14 mouse cellular contexts compared by ENCODE assay signal in the genomic region with DNA sequence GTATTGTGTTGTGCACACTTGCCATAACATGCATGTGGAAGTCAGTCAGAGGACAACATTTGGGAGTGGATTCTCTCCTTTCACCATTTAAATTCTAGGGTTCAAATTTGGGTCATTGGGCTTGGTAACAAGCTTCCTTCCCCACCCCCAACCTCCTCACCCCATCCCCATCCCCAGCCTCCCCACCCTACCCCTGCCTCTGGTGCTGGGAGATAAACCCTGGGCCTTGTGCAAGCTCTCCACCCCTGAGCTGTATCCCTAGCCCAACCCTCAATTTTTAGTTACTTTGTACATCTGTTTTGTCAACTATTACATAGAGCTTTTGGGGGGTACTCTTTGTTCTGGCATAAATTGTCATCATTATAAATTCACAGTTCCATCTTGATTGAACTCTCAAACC. TPM values are rescaled to one million over a fixed set of nuclear protein-coding genes. Genes with fewer than 3 reads are reported as not detected.
DNase-seq lines count a peak whose midpoint lies in the region; ATAC-seq and TF ChIP-seq lines count a peak whose summit lies in the region.
"Had no signal": no experiment of that assay in that cellular context is flagged by ENCODE, and none has a peak within 500 bp of the region (broad histone marks: within the 10 kb centered on the region; RNA-seq: fewer than 3 reads in every experiment).

No protein-coding gene starts in this region.

- H3K9me3 ChIP-seq in heart, embryonic 13.5 days, result no peaks in the 10 kb centered on the region
- H3K9me3 ChIP-seq in MEL (replicated peaks; ENCODE audit: insufficient read depth, low read length), result no peaks in the 10 kb centered on the region
- no peaks in the 10 kb centered on the region for H3K9me3 ChIP-seq in stomach, embryonic 14.5 days (ENCODE audit: control insufficient read depth, low read depth, low read length)

- no peaks in the 10 kb centered on the region; the same call in 1 of the 2 replicates for H3K4me1 ChIP-seq in heart, embryonic 13.5 days
- H3K4me1 ChIP-seq in MEL (ENCODE audit: control insufficient read depth in 1 of 2, insufficient read depth in 2 of 2, low read length in 2 of 2), result peaks cover 0 to 6% of the 10 kb centered on the region in 2 experiments; a peak in 2 of 4 replicates
- no peaks in the 10 kb centered on the region for H3K4me1 ChIP-seq in stomach, embryonic 14.5 days (ENCODE audit: control insufficient read depth, insufficient read depth, low read length)

- H3K79me2 ChIP-seq in MEL (ENCODE audit: control insufficient read depth, insufficient read depth, low read length, poor library complexity), result no peaks in the 10 kb centered on the region

- no peak for TF ChIP-seq CTCF in MEL (IDR thresholded peaks at IDR 0.05 in 2 of 3, conservative IDR thresholded peaks at IDR 0.05 in 1 of 3; ENCODE audit: control insufficient read depth in 1 of 3, insufficient read depth in 1 of 3, low read depth in 2 of 3, low read length in 3 of 3, poor library complexity in 1 of 3, severe bottlenecking in 1 of 3)

- H3K4me3 ChIP-seq in heart, embryonic 13.5 days, result no peak overlapping the region
- no peak overlapping the region for H3K4me3 ChIP-seq in MEL (ENCODE audit: control insufficient read depth in 1 of 2, insufficient read depth in 1 of 2, low read depth in 2 of 2, low read length in 2 of 2)
- H3K4me3 ChIP-seq in stomach, embryonic 14.5 days (ENCODE audit: low read depth, low read length), result no peak overlapping the region
- H3K4me3 ChIP-seq: myocyte had no signal

- H3K36me3 ChIP-seq in heart, embryonic 13.5 days, result peaks cover 32% of the 10 kb centered on the region
- H3K36me3 ChIP-seq in MEL (ENCODE audit: control insufficient read depth in 1 of 2, insufficient read depth in 2 of 2, low read length in 2 of 2), result peaks cover 10 to 14% of the 10 kb centered on the region in 2 experiments
- no peaks in the 10 kb centered on the region for H3K36me3 ChIP-seq in stomach, embryonic 14.5 days (ENCODE audit: control insufficient read depth, insufficient read depth, low read length)

- 0 out of 4 replicates have a peak, but pooled peaks of 1 of the 2 experiments have one; percentile 27 for TF ChIP-seq EP300 in MEL (IDR thresholded peaks at IDR 0.05; ENCODE audit: low read depth in 1 of 2, low read length in 2 of 2)

- TF ChIP-seq RAD21 in MEL (IDR thresholded peaks at IDR 0.05; ENCODE audit: low read depth, low read length), result no peak

- no peak for ATAC-seq in heart, embryonic 13.5 days (ENCODE audit: extremely low read depth, insufficient number of reproducible peaks, low FRiP score, low TSS enrichment)
- ATAC-seq in erythroid progenitor cell, adult 5-6 weeks (replicated peaks; ENCODE audit: low FRiP score, poor library complexity, severe bottlenecking), result peak; percentile 90
- peak; percentile 69; the same call in 1 of the 2 replicates for ATAC-seq in stomach, embryonic 14.5 days (ENCODE audit: insufficient number of reproducible peaks, insufficient read depth, low FRiP score, low read depth)
- ATAC-seq: hindbrain, embryonic 16.5 days had no signal

- H3K9ac ChIP-seq in heart, embryonic 13.5 days, result no peak overlapping the region
- no peak overlapping the region for H3K9ac ChIP-seq in MEL (ENCODE audit: control insufficient read depth, low read depth, low read length, poor library complexity, severe bottlenecking)
- no peak overlapping the region for H3K9ac ChIP-seq in stomach, embryonic 14.5 days (replicated peaks; ENCODE audit: low read depth, low read length)

- DNase-seq in heart, adult 8-10 months (ENCODE audit: low spot score), result no peak
- peak; percentile 48 for DNase-seq in MEL (ENCODE audit: low read depth, low spot score)
- DNase-seq in urinary bladder, adult 18-20 months (ENCODE audit: low spot score in 2 of 2), result no peak
- no peak for DNase-seq in cerebellum, adult 9-10 months
- no peak for DNase-seq in ovary, postnatal 10 days (ENCODE audit: low spot score)
- DNase-seq: adrenal gland, postnatal 36 days; cerebellum, adult 2 months; heart, adult 11 months; right cerebral cortex, postnatal 4 days had no signal

- H3K27me3 ChIP-seq in heart, embryonic 13.5 days (replicated peaks), result no peaks in the 10 kb centered on the region
- H3K27me3 ChIP-seq in MEL (ENCODE audit: control insufficient read depth in 1 of 2, insufficient read depth in 2 of 2, low read length in 2 of 2), result no peaks in the 10 kb centered on the region
- H3K27me3 ChIP-seq in stomach, embryonic 14.5 days (ENCODE audit: control insufficient read depth, insufficient read depth, low read length), result no peaks in the 10 kb centered on the region

- H3K27ac ChIP-seq in heart, embryonic 13.5 days (replicated peaks), result 0 out of 2 replicates have a peak overlapping the region, but pooled peaks have one; percentile 9
- no peak overlapping the region for H3K27ac ChIP-seq in MEL (ENCODE audit: control insufficient read depth, low read depth, low read length)
- H3K27ac ChIP-seq in stomach, embryonic 14.5 days (ENCODE audit: low read length), result no peak overlapping the region

- no peak for TF ChIP-seq POLR2A in MEL (IDR thresholded peaks at IDR 0.05; ENCODE audit: control insufficient read depth in 1 of 2, insufficient read depth in 1 of 2, low read depth in 1 of 2, low read length in 2 of 2, poor library complexity in 1 of 2)

- H3K4me2 ChIP-seq in heart, embryonic 13.5 days, result no peak overlapping the region
- no peak overlapping the region for H3K4me2 ChIP-seq in stomach, embryonic 14.5 days (replicated peaks; ENCODE audit: low read depth, low read length)

TF ChIP-seq in MEL, 35 proteins besides CTCF, POLR2A, EP300 and RAD21:
- no peak for TF ChIP-seq RCOR1 (IDR thresholded peaks at IDR 0.05; ENCODE audit: low read depth, low read length)
- peak; percentile 37; the same call in 1 of the 2 replicates for TF ChIP-seq TCF12 (IDR thresholded peaks at IDR 0.05; ENCODE audit: low read depth, low read length)

RNA-seq across cellular contexts. Expression of a gene that starts 36.9 kb away (rescaled TPM):
- polyA plus RNA-seq in heart, embryonic 13.5 days (2015; fragmentation: Nextera tagmentation; extraction: Ambion mirVana), result 25.4 and 25.5 TPM in 2 replicates
- total RNA-seq in heart, adult 8-10 months (2022), result 10 to 100 TPM; 13.5 to 18.2 (median 15.0) TPM
- total RNA-seq in MEL (2012; rRNA removed), result 75.4 and 79.3 TPM in 2 replicates
- polyA plus RNA-seq in MEL (2012; ENCODE audit: insufficient read depth in 1 of 2, insufficient read length in 2 of 2, low read depth in 1 of 2, low replicate concordance in 2 of 2, missing spikeins in 1 of 2), result 10 to 100 TPM in 1 of 2 experiments, not detected in 1; 77.5 TPM
- 5.0 and 7.9 TPM in 2 replicates for total RNA-seq in erythroid progenitor cell, adult 5-6 weeks (2015; ENCODE audit: low replicate concordance)
- 7.8 and 9.6 TPM in 2 replicates for total RNA-seq in erythroid progenitor cell, adult 5-6 weeks (2017; ENCODE audit: low replicate concordance)
- 43.7 and 47.4 TPM in 2 replicates for polyA plus RNA-seq in stomach, embryonic 14.5 days (2014; fragmentation: Nextera tagmentation; extraction: Ambion mirVana)

RNA-seq across cellular contexts. Expression of a gene that starts 39.8 kb away (rescaled TPM):
- polyA plus RNA-seq in heart, embryonic 13.5 days (2015; fragmentation: Nextera tagmentation; extraction: Ambion mirVana), result 3.1 and 3.6 TPM in 2 replicates
- 1 to 10 TPM in 1 of 4 experiments, under 1 TPM in 3; 0.44 to 1.0 (median 0.58) TPM for total RNA-seq in heart, adult 8-10 months (2022)
- total RNA-seq in MEL (2012; rRNA removed), result not detected in 2 replicates
- under 1 TPM in 1 of 2 experiments, not detected in 1; 0.33 TPM for polyA plus RNA-seq in MEL (2012; ENCODE audit: insufficient read depth in 1 of 2, insufficient read length in 2 of 2, low read depth in 1 of 2, low replicate concordance in 2 of 2, missing spikeins in 1 of 2)
- total RNA-seq in erythroid progenitor cell, adult 5-6 weeks (2015; ENCODE audit: low replicate concordance), result not detected in 2 replicates
- total RNA-seq in erythroid progenitor cell, adult 5-6 weeks (2017; ENCODE audit: low replicate concordance), result 0.30 TPM in 1 of 2 replicates, not detected in the other
- polyA plus RNA-seq in stomach, embryonic 14.5 days (2014; fragmentation: Nextera tagmentation; extraction: Ambion mirVana), result 8.2 and 9.8 TPM in 2 replicates
